Mouse (Mus musculus) gastrocnemius, postnatal 4 days (tissue): ENCODE measurements around the gene Ccdc69. TPM values are rescaled to one million over a fixed set of nuclear protein-coding genes. Genes with fewer than 3 reads are reported as not detected.
"Not testable (repeated sequence)": the region's sequence is repeated elsewhere in the genome, so short reads cannot be mapped to it uniquely, and the experiment has no call there.

ENCODE experiments used
- DNase-seq, 2 experiments: peaks; one replicate each; pipeline ENCODE4 v3.0.0; 2021 to 2022; ENCODE audit warnings: low spot score in 2 of 2, mixed read lengths in 2 of 2
- long read RNA-seq, 2 experiments: library from polyadenylated mRNA; stranded (forward); transcript quantifications; one replicate each; pipeline ENCODE4 v2.0.0; 2021
- total RNA-seq, 2 experiments: library from RNA; stranded (reverse); gene quantifications; 2 replicates each; pipeline ENCODE4 v1.2.3; 2021

The Ccdc69 gene
- 10 to 100 TPM; 13.2 to 17.9 TPM for total RNA-seq
- long read RNA-seq, experiment 1, transcript Ccdc69-201 (7 exons, 1,402 nt) = major isoform, 14 of 19 reads
- long read RNA-seq, experiment 1, partial matches to known transcripts = 0 of 19 reads
- long read RNA-seq, experiment 1, other reads (novel, unspliced or antisense) = 3 of 19 reads
- long read RNA-seq, experiment 2, transcript Ccdc69-201 (7 exons, 1,402 nt) = major isoform, 15 of 20 reads
- long read RNA-seq, experiment 2, partial matches to known transcripts = 2 of 20 reads
- long read RNA-seq, experiment 2, other reads (novel, unspliced or antisense) = 3 of 20 reads

DNA sequence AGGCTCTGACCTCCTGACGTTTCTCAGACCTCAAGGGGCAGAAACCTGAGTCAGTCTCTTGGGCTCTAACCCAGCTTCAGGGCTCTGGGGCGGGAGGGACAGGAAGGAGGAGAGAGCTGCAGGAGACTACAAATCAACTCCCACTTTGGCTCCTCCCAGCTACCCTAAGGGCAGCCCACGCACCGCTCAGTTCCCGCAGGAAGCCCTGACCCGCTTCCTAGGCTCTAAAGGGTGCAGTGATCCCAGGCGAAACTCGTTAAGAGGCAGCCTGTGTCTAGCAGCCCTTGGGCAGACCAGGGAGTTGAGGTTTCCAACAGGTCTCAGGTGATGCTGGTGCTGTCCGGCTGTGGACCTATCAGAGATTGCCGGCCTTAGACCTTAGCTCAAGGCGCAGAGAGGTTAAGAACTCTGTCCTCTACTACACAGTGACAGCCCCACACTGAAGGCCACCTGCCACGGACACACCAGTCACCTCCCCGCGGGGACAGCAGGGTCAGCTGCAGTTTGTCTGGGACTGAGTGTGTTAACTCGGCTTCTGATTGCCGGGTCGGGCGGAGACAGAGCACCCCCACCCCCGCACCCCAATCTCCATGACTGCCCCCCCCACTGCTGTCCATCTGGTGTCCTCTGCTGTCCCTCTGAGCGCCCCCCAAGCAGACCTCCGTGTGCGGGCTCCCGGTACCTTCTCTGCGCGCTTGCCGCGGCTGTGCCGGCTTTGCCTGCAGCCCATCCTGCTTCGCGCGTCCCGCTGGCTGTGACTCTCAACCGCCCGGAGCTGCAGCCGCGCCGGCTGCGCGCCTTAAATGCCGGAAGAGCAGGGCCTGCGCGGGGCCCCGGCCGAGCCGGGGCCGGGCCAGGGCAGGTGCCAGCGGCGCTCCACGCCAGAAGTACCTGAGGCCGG is at the start of gene Ccdc69:
Gene Ccdc69 (minus strand): TSS at position 801 of the 901 bp plus-strand sequence.
- peak; percentile 40 to 59 for DNase-seq

- no peak for DNase-seq
Observed at GRCm38 (mm10) chr11:55126663-55127062, 48.7 kb upstream of the Ccdc69 start.

DNA sequence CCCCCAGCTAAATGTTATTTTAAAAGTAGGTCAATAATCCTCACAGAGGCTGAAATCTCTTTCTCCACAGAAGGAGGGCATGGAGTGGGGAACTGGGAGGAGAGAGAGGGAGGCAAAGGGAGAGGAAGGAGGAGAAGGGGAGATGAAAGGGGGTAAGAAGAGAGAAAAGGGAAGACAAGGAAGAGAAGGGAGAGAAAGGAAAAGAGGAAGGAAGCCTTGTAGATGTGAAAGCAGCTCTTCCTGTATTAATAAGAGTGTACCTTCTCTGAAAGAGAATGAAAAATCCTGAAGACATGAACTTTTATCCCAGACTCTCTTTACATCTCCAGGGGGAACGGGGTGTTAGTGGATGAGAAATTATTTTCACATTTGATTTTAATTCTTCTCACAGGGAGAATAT is 43.5 kb upstream of the Ccdc69 start:
- no peak for DNase-seq

GRCm38 (mm10) chr11:55120821-55121271 is 42.9 kb upstream of the Ccdc69 start:
- DNase-seq = no peak

DNA sequence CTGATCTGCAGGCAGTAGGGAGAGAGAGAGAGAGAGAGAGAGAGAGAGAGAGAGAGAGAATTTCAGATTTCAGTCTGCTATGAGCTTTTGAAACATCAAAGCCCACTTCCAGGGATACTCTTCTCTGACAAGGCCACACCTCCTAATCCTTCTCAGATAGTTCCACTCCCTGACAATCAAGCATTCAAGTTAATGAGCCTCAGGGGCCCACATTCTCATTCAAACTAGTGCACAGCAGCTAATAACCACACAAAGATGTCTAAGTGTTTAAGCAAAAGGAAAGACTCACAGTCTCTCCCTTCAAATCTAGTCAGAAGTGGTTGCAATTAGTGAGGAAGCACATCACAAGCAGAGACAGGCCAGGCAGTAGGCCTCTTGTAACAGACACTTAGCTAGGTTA is 42.3 kb upstream of the Ccdc69 start:
- DNase-seq = no peak

DNA sequence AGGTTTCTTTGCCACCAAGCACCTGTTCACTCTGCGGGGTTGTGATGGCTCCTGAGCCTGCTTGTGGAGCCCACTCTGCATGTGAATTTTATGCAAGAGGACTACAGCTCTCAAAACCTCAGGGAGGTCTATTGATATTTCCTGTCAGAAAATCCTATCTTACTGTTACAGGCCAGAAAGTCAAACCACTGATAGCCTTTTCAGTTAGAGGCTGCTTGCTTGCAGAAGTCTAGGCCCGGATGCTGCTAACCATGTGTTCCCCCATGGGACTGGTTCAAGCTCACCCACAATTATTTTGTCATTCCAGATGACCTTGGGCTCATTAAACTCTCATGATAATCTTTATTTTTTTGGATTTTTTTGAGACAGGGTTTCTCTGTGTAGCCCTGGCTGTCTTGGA is 39.1 kb upstream of the Ccdc69 start:
- no peak for DNase-seq

- no peak for DNase-seq
Observed at GRCm38 (mm10) chr11:55116004-55116403, 38.1 kb upstream of the Ccdc69 start.

- no peak for DNase-seq
Observed at GRCm38 (mm10) chr11:55114291-55114690, 36.4 kb upstream of the Ccdc69 start.

GRCm38 (mm10) chr11:55113861-55114250 is 35.9 kb upstream of the Ccdc69 start:
- not testable (repeated sequence) for DNase-seq

- DNase-seq = no peak
Observed at GRCm38 (mm10) chr11:55113209-55113860, 35.4 kb upstream of the Ccdc69 start.

GRCm38 (mm10) chr11:55110566-55111169 is 32.7 kb upstream of the Ccdc69 start:
- DNase-seq = no peak

GRCm38 (mm10) chr11:55109521-55110300 is 31.8 kb upstream of the Ccdc69 start:
- no peak for DNase-seq

GRCm38 (mm10) chr11:55106636-55107035 is 28.7 kb upstream of the Ccdc69 start:
- DNase-seq = no peak

- DNase-seq = no peak
Observed at GRCm38 (mm10) chr11:55105389-55105788, 27.5 kb upstream of the Ccdc69 start.

GRCm38 (mm10) chr11:55103229-55103628 is 25.3 kb upstream of the Ccdc69 start:
- no peak for DNase-seq

GRCm38 (mm10) chr11:55102015-55102414 is 24.1 kb upstream of the Ccdc69 start:
- DNase-seq = no peak

DNA sequence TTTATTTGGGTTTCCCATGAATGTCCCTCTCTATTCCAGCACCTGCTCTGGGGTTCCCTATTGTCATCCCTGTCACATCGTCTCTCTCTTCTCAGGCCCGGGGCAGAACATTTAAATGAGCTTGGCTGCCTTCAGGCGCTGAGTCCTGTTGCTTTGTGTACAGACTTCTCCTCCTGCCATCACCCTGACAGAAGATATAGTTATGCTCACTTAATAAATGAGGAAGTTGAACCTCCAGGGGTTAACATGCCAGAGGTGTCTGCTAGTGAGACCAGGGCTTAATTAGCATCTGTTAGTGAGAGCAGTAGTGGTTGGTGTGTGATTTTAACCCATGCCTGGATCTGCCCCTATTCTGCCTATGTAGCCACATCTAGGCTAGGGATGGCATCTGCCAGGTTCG is 21.9 kb upstream of the Ccdc69 start:
- DNase-seq = no peak

DNA sequence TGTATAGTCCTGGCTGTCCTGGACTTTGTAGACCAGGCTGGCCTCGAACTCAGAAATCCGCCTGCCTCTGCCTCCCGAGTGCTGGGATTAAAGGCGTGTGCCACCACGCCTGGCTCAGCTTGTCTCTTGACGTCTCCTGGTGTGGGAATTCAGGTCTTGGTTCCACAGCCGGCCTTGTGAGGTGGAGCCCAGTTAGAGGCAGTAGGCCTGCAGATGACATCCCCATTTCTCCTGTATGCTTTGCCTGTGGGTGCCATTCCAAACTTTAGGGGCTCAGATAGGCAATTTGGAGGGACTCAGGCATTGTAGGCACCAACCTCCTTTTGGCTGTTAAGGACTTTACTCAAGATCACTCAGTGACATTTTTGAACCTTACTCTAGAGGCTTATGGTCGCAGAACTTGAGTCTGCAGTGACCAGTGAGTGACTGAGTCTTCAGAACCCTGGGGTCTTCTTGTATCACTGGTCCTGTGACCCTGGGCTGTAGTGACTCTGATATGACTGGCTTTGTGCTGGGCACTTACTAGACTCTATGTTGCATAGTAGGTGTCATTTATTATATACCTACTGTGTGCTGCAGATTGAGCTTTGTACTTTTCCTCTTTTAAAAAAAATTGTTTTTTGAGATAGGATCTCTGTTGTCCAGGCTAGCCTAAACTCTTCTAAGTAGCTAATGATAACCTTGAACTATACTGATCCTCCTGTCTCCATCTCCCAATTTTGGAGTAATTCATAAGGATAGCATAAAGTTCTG is 21.3 kb upstream of the Ccdc69 start:
- no peak for DNase-seq

GRCm38 (mm10) chr11:55098189-55098915 is 20.4 kb upstream of the Ccdc69 start:
- no peak for DNase-seq
